Mouse (Mus musculus) ovary, postnatal 10 days (tissue): ENCODE measurements around the gene Olfr543.
A peak's percentile ranks its signal among the peaks of the same experiment; 100 is the strongest.
"Not testable (repeated sequence)": the region's sequence is repeated elsewhere in the genome, so short reads cannot be mapped to it uniquely, and the experiment has no call there.

ENCODE experiments used
- DNase-seq: peaks from one replicate; pipeline ENCODE4 v3.0.0; 2022; ENCODE audit warnings: low spot score

Olfr543 gene

DNA sequence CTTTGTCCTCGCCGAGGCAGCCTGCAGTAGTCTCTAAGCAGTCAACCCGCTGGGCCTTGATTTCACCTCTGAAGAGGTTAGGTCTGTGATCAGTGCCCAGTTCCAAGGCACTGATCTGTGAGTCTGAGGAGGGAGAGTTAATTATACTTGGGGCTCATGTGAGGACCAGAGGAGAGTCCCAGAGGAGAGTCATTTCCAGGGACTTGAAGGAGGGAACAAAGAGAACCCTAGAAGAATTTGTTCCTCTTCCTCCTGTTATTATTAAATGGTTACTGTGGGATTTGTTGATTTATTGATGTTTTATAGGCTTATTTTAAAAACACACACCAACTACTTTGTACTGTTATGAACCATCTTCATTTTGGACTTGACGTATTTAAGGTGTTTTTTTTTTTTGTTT is at the start of gene Olfr543:
Gene Olfr543 (minus strand): TSS at position 101 of the 400 bp plus-strand sequence.
- DNase-seq: no peak

GRCm38 (mm10) chr7:102529052-102529451 is 47.6 kb upstream of the Olfr543 start:
- DNase-seq: no peak

DNA sequence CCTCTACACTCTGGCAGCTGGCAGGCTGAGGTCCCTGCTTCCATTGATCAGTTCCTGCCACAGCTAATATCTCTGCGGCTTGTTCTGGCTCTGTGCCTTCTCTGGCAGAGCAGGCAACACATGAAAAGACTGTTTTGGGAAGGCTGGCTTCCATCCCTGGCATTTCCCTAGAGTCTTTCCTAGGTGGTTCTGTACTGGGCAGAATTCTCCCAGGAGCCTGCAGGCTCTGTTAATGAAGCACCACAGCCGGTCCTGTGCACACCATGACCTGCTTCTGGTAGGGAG is 35.5 kb upstream of the Olfr543 start:
- no peak for DNase-seq

- DNase-seq: no peak
Measured at GRCm38 (mm10) chr7:102516261-102517050, 35.0 kb upstream of the Olfr543 start.

DNA sequence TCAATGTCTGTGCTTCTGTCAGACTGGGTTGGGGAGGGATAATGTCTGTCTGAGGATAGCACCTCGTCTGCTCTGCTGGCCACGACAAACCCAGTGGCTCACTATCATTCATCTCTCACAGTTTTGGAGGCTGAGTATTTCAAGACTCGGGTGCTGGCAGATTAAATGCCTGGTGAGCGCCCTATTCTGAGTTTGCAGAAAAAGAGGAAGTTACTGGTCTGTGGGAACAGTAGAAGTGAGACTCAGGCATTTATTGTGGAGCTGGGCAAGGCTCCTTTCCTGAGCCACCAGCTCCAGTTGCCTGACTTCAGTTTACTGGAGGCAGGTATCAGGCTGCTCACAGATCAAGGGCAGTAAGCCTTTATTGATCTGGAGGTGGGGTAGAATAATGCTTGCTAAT is 32.7 kb upstream of the Olfr543 start:
- no peak for DNase-seq

DNA sequence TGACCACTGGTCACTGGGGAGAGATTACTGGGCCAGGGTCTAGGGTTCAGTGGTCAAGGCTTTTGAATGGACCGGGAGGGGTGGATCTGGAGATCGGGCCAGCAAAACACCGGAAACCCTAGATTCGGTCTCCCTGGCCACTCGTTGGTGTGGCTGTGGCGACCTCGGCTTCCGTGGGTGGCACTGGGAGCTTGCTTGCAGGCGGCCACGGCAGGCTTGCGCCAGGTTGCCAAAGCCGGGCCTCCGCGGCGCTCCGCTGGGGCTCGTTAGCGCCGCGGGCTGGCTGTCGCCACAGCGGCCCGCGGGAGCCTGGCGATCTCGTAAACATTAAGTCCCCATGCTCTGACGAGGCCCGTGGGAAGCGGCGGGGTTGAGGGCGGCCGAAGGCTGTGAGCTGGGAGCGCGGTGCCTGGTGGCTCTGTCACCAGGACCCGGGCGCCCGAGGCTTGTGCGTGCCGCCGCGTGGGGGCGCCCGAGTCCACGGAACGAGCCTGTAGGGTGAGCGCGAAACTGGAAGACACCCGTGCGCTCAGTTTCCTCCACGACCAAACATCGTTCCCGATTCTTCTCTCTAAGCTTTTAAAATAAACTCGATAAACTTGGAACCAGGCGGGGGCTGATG is 31.4 kb upstream of the Olfr543 start:
- DNase-seq: peak; percentile 77

- DNase-seq: no peak
Measured at GRCm38 (mm10) chr7:102511927-102512326, 30.4 kb upstream of the Olfr543 start.

- DNase-seq: no peak
Measured at GRCm38 (mm10) chr7:102509726-102510125, 28.2 kb upstream of the Olfr543 start.

DNA sequence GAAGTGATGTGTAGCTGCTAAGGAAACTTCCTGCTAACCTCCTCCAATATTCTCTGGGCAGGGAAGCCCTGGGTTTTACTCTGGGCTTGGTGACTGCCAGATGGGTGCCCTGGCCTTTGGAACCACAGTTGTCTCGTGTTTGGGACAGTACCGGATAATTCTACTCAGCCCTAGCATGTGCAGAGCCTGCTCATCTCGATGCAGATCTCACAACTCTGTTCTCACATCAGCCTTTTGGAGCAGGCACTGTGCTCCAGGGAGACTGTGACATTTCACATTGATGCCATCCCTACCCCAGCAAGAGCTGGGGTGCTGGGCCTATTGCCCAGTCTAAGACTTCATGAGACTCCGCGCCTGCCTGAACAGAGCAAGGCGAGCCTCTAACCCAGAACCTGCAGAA is 27.2 kb upstream of the Olfr543 start:
- DNase-seq: no peak

- no peak for DNase-seq
Measured at GRCm38 (mm10) chr7:102508066-102508465, 26.6 kb upstream of the Olfr543 start.

DNA sequence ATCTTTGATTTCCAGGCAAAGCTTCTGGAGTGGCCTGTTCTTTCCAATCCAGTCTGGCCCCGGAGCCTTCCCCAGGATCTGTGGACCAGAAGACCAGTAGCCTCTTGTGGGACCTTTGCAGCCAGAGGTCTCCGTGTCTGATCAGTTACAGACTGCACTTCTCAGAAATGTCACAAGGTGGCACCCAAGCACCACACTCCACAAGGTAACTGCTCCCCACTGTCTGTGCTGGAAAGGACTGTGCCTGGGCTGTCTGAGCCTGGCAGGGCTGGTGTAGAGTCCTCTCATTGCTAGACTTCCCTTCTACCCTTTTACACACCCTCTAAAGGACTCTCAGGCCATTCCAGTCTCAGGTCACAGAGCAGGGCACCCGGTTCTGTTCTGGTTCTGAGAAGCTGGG is 25.4 kb upstream of the Olfr543 start:
- DNase-seq: peak; percentile 28

DNA sequence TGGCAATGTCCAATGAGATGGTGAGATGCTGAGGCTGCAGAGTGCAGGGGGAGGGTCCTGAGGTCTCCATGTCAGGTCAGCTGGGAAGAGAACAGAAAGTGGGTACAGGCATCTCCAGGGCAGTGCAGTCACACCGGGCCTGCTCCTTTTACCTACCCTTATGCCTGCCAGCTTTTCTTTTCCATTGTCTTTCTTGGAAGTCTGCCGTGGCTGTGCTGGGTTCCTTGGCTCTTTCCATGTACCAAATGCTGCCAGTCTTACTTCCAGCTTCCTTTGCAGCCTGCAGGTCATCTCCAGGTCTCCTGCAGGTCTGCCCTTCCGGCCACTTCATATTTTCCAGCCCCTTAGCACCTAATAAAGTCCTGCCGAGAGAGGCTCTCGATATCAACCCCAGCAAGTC is 20.5 kb upstream of the Olfr543 start:
- DNase-seq: no peak

DNA sequence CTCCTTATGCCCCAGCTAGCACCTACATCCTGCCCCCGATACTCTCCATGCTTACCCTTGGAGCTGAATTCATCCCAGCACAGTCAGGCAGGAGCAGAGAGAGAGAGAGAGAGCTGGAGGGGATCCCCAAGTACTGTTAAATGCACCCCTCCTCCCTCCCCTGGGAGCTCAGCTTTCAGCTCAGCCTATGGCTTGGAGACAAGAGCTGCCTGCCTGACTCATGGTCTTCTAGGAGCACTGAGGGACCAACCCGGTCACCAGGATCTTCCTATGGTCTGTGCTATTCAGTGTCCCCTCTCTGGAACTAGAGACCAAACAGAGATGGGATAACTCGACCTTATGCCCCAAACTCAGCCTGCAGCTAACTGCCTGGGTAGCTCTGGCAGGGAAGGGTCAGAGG is 18.0 kb upstream of the Olfr543 start, which contains the start of gene Olfr545:
Gene Olfr545 (minus strand): TSS at position 101 of the 400 bp plus-strand sequence.
- DNase-seq: no peak

DNA sequence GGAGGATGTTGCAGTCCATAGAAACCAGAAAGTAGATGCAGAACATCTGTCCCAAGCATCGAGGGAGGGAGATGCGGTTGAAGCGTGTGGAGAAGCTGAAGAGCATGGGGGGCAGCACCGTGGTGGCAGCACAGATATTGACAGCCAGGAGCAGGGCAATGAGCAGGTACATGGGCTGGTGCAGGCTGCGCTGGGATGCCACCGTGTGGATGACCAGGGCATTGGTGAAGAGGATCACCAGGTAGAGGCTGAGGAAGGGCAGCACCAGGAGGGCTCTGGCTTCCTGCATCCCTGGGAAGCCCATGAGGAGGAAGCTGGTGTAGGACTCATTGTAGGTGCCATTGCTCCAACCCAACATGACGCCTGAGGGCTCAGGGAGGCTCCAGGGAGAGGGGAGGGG is 12.9 kb upstream of the Olfr543 start:
- DNase-seq: not testable (repeated sequence)

DNA sequence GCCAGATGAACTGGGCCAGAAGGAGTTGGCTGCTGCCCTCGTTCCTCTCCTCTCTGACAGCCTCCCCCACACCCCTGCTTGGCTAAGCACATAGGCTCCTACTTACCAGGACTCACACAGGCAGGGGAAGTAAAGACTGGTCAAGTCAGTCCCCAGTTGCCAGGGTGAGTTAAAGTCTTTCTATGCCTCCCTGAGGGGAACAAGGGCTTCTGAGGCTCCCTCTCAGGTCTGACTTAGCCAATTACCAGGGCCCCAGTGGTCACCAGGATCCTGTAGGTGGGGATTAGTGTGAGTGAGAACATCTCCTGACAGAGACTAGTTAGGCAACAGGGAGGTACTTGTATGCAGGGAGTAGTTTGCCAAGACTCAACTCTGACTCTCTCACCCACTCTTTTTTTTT is 6.7 kb upstream of the Olfr543 start, which contains the start of gene Olfr544:
Gene Olfr544 (minus strand): TSS at position 153 of the 400 bp plus-strand sequence.
- DNase-seq: no peak

- DNase-seq: no peak
Measured at GRCm38 (mm10) chr7:102486105-102486504, 4.6 kb upstream of the Olfr543 start.

DNA sequence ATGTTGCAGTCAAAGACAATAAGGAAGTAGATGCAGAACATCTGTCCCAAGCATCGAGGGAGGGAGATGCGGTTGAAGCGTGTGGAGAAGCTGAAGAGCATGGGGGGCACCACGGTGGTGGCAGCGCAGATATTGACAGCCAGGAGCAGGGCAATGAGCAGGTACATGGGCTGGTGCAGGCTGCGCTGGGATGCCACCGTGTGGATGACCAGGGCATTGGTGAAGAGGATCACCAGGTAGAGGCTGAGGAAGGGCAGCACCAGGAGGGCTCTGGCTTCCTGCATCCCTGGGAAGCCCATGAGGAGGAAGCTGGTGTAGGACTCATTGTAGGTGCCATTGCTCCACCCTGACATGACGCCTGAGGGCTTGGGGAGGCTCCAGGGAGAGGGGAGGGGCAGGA is 3.3 kb upstream of the Olfr543 start:
- not testable (repeated sequence) for DNase-seq

GRCm38 (mm10) chr7:102483665-102484064 is 2.2 kb upstream of the Olfr543 start:
- no peak for DNase-seq

- no peak for DNase-seq
Measured at GRCm38 (mm10) chr7:102480821-102481220, 658 bp downstream of the Olfr543 start.

GRCm38 (mm10) chr7:102479368-102480078 is 2.0 kb downstream of the Olfr543 start:
- no peak for DNase-seq

- DNase-seq: no peak
Measured at GRCm38 (mm10) chr7:102478926-102479325, 2.6 kb downstream of the Olfr543 start.

GRCm38 (mm10) chr7:102478425-102478824 is 3.1 kb downstream of the Olfr543 start:
- no peak for DNase-seq

DNA sequence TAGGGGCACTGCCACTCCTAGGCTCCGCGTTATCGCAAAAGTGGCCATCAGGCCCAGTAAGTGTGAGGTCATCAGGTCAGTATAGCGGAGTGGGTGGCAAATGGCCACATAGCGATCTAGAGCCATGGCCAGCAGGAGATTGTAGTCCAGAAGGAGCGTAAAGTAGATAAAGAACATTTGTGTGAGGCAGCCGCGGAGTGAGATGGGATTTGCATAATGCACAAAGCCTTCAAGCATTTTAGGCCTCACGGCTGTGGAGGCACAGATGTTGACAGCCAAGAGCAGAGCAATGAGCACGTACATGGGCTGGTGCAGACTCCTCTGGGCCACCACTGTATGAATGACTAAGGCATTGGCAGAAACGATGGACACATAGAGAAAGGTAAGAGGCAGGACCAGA is 4.1 kb downstream of the Olfr543 start:
- DNase-seq: no peak
